Mouse (Mus musculus) telencephalon, adult 2 months (tissue): Measurements from ENCODE around the gene Camk2b.
A peak's percentile ranks its signal among the peaks of the same experiment; 100 is the strongest.

Source experiments
- DNase-seq: peaks from one replicate; pipeline ENCODE4 v3.0.0-alpha.2; 2011; ENCODE audit warnings: low read depth, low spot score

The Camk2b gene

GRCm38 (mm10) chr11:6050066-6050560, 16.0 kb downstream of the Camk2b start:
- no peak for DNase-seq

- no peak for DNase-seq
These were observed 18.0 kb downstream of the Camk2b start for GRCm38 (mm10) chr11:6048208-6048607.

GRCm38 (mm10) chr11:6038929-6039328, 27.2 kb downstream of the Camk2b start:
- no peak for DNase-seq

GRCm38 (mm10) chr11:6037686-6038085, 28.5 kb downstream of the Camk2b start:
- no peak for DNase-seq

- DNase-seq, result no peak
These were observed 29.0 kb downstream of the Camk2b start for GRCm38 (mm10) chr11:6037198-6037597.

- DNase-seq, result no peak
These were observed 29.7 kb downstream of the Camk2b start for GRCm38 (mm10) chr11:6036477-6036876.

- no peak for DNase-seq
These were observed 30.6 kb downstream of the Camk2b start for GRCm38 (mm10) chr11:6035521-6035920.

GRCm38 (mm10) chr11:6034740-6035139, 31.4 kb downstream of the Camk2b start:
- no peak for DNase-seq

- DNase-seq, result no peak
These were observed 32.4 kb downstream of the Camk2b start for GRCm38 (mm10) chr11:6033801-6034200.

GRCm38 (mm10) chr11:6033147-6033546, 33.0 kb downstream of the Camk2b start:
- no peak for DNase-seq

- peak; percentile 81 for DNase-seq
These were observed 35.5 kb downstream of the Camk2b start for GRCm38 (mm10) chr11:6030650-6031049.

GRCm38 (mm10) chr11:6029790-6030189, 36.4 kb downstream of the Camk2b start:
- DNase-seq, result no peak

GRCm38 (mm10) chr11:6028911-6029310, 37.3 kb downstream of the Camk2b start:
- no peak for DNase-seq

GRCm38 (mm10) chr11:6026361-6026760, 39.8 kb downstream of the Camk2b start:
- DNase-seq, result no peak

GRCm38 (mm10) chr11:6024923-6025652, 41.1 kb downstream of the Camk2b start:
- DNase-seq, result no peak

GRCm38 (mm10) chr11:6020897-6021839, 45.0 kb downstream of the Camk2b start:
- DNase-seq, result no peak

GRCm38 (mm10) chr11:6020360-6020759, 45.8 kb downstream of the Camk2b start:
- no peak for DNase-seq

GRCm38 (mm10) chr11:6018218-6019010, 47.7 kb downstream of the Camk2b start:
- no peak for DNase-seq

- DNase-seq, result no peak
These were observed 48.5 kb downstream of the Camk2b start for GRCm38 (mm10) chr11:6017484-6018140.

GRCm38 (mm10) chr11:6016797-6017395, 49.3 kb downstream of the Camk2b start:
- DNase-seq, result no peak

GRCm38 (mm10) chr11:6016368-6016767, 49.8 kb downstream of the Camk2b start:
- no peak for DNase-seq
